7 mouse cellular contexts compared by ENCODE assay signal in genomic region chr9:22116086-22116485, GRCm38 (mm10). TPM values are rescaled to one million over a fixed set of nuclear protein-coding genes. Genes with fewer than 3 reads are reported as not detected.
DNase-seq lines count a peak whose midpoint lies in the region; ATAC-seq and TF ChIP-seq lines count a peak whose summit lies in the region.

No protein-coding gene starts in this region.

- TF ChIP-seq POLR2A in bone marrow, adult 2 months (IDR thresholded peaks at IDR 0.05; ENCODE audit: borderline replicate concordance, control insufficient read depth, low read depth, low read length) = no peak

- no peaks in the 10 kb centered on the region; the same call in 1 of the 2 replicates for H3K36me3 ChIP-seq in forebrain, embryonic 11.5 days (ENCODE audit: control insufficient read depth, insufficient read depth, low read length)
- peaks cover 34% of the 10 kb centered on the region for H3K36me3 ChIP-seq in liver, embryonic 13.5 days
- peaks cover 6% of the 10 kb centered on the region; the same call in 1 of the 2 replicates for H3K36me3 ChIP-seq in stomach, postnatal 0 days (ENCODE audit: control insufficient read depth, insufficient read depth, low read length)

- DNase-seq in layer of hippocampus, adult 2 months (ENCODE audit: low spot score in 2 of 2) = no peak
- DNase-seq in layer of hippocampus, postnatal 25 days (ENCODE audit: extremely low spot score in 1 of 2, low spot score in 1 of 2) = no peak
- DNase-seq in forebrain, embryonic 11.5 days (ENCODE audit: low spot score) = no peak
- DNase-seq in liver, embryonic 13.5 days = no peak
- peak; percentile 51 for DNase-seq in stomach, postnatal 0 days (ENCODE audit: low spot score)
- DNase-seq in urinary bladder, adult 2 months (ENCODE audit: low spot score) = no peak

- no peaks in the 10 kb centered on the region for H3K27me3 ChIP-seq in forebrain, embryonic 11.5 days (ENCODE audit: control insufficient read depth, insufficient read depth, low read length)
- H3K27me3 ChIP-seq in liver, embryonic 13.5 days = no peaks in the 10 kb centered on the region
- no peaks in the 10 kb centered on the region for H3K27me3 ChIP-seq in stomach, postnatal 0 days (ENCODE audit: control insufficient read depth, insufficient read depth, low read length)

- H3K9me3 ChIP-seq in forebrain, embryonic 11.5 days (ENCODE audit: control insufficient read depth, low read length) = no peaks in the 10 kb centered on the region
- no peaks in the 10 kb centered on the region for H3K9me3 ChIP-seq in liver, embryonic 13.5 days (replicated peaks)
- H3K9me3 ChIP-seq in stomach, postnatal 0 days (ENCODE audit: control insufficient read depth, low read length) = no peaks in the 10 kb centered on the region

- H3K4me1 ChIP-seq in bone marrow, adult 2 months (ENCODE audit: control insufficient read depth, insufficient read depth, low read length) = peaks cover 6% of the 10 kb centered on the region
- H3K4me1 ChIP-seq in forebrain, embryonic 11.5 days (replicated peaks; ENCODE audit: control insufficient read depth, insufficient read depth, low read length) = peaks cover 5% of the 10 kb centered on the region
- peaks cover 47% of the 10 kb centered on the region for H3K4me1 ChIP-seq in liver, embryonic 13.5 days (replicated peaks)
- no peaks in the 10 kb centered on the region for H3K4me1 ChIP-seq in stomach, postnatal 0 days (replicated peaks; ENCODE audit: control insufficient read depth, insufficient read depth)

- TF ChIP-seq EP300 in stomach, postnatal 0 days (optimal IDR thresholded peaks at IDR 0.05) = no peak

- H3K4me3 ChIP-seq in layer of hippocampus, adult 2 months = peak overlapping the region; percentile 76
- peak overlapping the region; percentile 75 for H3K4me3 ChIP-seq in bone marrow, adult 2 months (replicated peaks; ENCODE audit: control insufficient read depth, low read depth, low read length)
- H3K4me3 ChIP-seq in forebrain, embryonic 11.5 days (ENCODE audit: low read depth, low read length) = peak overlapping the region; percentile 92
- peak overlapping the region; percentile 92 for H3K4me3 ChIP-seq in liver, embryonic 13.5 days (replicated peaks)
- peak overlapping the region; percentile 84 for H3K4me3 ChIP-seq in stomach, postnatal 0 days (ENCODE audit: low read depth, low read length)

- H3K27ac ChIP-seq in layer of hippocampus, adult 2 months = no peak overlapping the region
- H3K27ac ChIP-seq in bone marrow, adult 2 months (ENCODE audit: control insufficient read depth, insufficient read depth, low read depth, low read length, poor library complexity) = no peak overlapping the region
- H3K27ac ChIP-seq in forebrain, embryonic 11.5 days (ENCODE audit: low read depth, low read length) = no peak overlapping the region
- H3K27ac ChIP-seq in liver, embryonic 13.5 days = peak overlapping the region; percentile 82; the same call in 1 of the 2 replicates
- H3K27ac ChIP-seq in stomach, postnatal 0 days (replicated peaks) = 0 out of 2 replicates have a peak overlapping the region, but pooled peaks have one; percentile 80

- peak overlapping the region; percentile 83 for H3K9ac ChIP-seq in forebrain, embryonic 11.5 days (ENCODE audit: low read length)
- H3K9ac ChIP-seq in liver, embryonic 13.5 days = peak overlapping the region; percentile 89
- peak overlapping the region; percentile 88 for H3K9ac ChIP-seq in stomach, postnatal 0 days (ENCODE audit: low read length)

- peak overlapping the region; percentile 85 for H3K4me2 ChIP-seq in forebrain, embryonic 11.5 days (ENCODE audit: low read depth, low read length, severe bottlenecking)
- H3K4me2 ChIP-seq in liver, embryonic 13.5 days = peak overlapping the region; percentile 92
- H3K4me2 ChIP-seq in stomach, postnatal 0 days (replicated peaks; ENCODE audit: low read depth) = peak overlapping the region; percentile 86

- no peak for TF ChIP-seq CTCF in layer of hippocampus, adult 2 months (conservative IDR thresholded peaks at IDR 0.05)
- no peak for TF ChIP-seq CTCF in bone marrow, adult 2 months (IDR thresholded peaks at IDR 0.05; ENCODE audit: control insufficient read depth, insufficient read depth, low read length)
- TF ChIP-seq CTCF in stomach, postnatal 0 days (IDR thresholded peaks at IDR 0.05; ENCODE audit: low read depth) = no peak

- WGBS in bone marrow, adult 2 months = 30% methylated on average over 15 of the region's 15 CpGs
- 46% methylated on average over 15 of the region's 15 CpGs for WGBS in forebrain, embryonic 11.5 days
- WGBS in liver, embryonic 13.5 days (ENCODE audit: insufficient replicate concordance) = 26% methylated on average over 15 of the region's 15 CpGs
- WGBS in stomach, postnatal 0 days = 10% methylated on average over 15 of the region's 15 CpGs

- no peak for ATAC-seq in forebrain, embryonic 11.5 days (replicated peaks; ENCODE audit: low FRiP score)
- no peak for ATAC-seq in liver, embryonic 13.5 days (ENCODE audit: low read depth)
- no peak for ATAC-seq in stomach, postnatal 0 days (ENCODE audit: low FRiP score, low TSS enrichment)

RNA-seq across cellular contexts. Expression of gene Elof1, which starts 0.9 kb away (rescaled TPM):
- total RNA-seq in layer of hippocampus, adult 2 months (2021) = 10 to 100 TPM; 54.6 to 54.8 TPM
- total RNA-seq in layer of hippocampus, postnatal 25 days (2021) = 10 to 100 TPM; 53.1 to 57.9 TPM
- polyA plus RNA-seq in bone marrow, adult 2 months (2011; ENCODE audit: insufficient read depth, insufficient read length, low replicate concordance, missing spikeins) = 39.9 and 54.1 TPM in 2 replicates
- 205 and 233 TPM in 2 replicates for polyA plus RNA-seq in forebrain, embryonic 11.5 days (2014; fragmentation: Nextera tagmentation; extraction: Ambion mirVana)
- 103 and 109 TPM in 2 replicates for polyA plus RNA-seq in liver, embryonic 13.5 days (2015; fragmentation: Nextera tagmentation; extraction: Ambion mirVana)
- polyA plus RNA-seq in stomach, postnatal 0 days (2015; fragmentation: Nextera tagmentation; extraction: Ambion mirVana) = 119 TPM in 2 replicates
- polyA plus RNA-seq in urinary bladder, adult 2 months (2012; rRNA removed) = 74.8 and 97.4 TPM in 2 replicates

RNA-seq across cellular contexts. Expression of gene Cnn1, which starts 17.1 kb away (rescaled TPM):
- total RNA-seq in layer of hippocampus, adult 2 months (2021) = 1 to 10 TPM in 1 of 2 experiments, under 1 TPM in 1; 0.44 to 1.4 TPM
- 1 to 10 TPM in 1 of 2 experiments, under 1 TPM in 1; 0.32 to 1.2 TPM for total RNA-seq in layer of hippocampus, postnatal 25 days (2021)
- polyA plus RNA-seq in bone marrow, adult 2 months (2011; ENCODE audit: insufficient read depth, insufficient read length, low replicate concordance, missing spikeins) = not detected in 2 replicates
- polyA plus RNA-seq in forebrain, embryonic 11.5 days (2014; fragmentation: Nextera tagmentation; extraction: Ambion mirVana) = 1.00 and 1.2 TPM in 2 replicates
- polyA plus RNA-seq in liver, embryonic 13.5 days (2015; fragmentation: Nextera tagmentation; extraction: Ambion mirVana) = 1.9 and 3.6 TPM in 2 replicates
- 851 and 1,082 TPM in 2 replicates for polyA plus RNA-seq in stomach, postnatal 0 days (2015; fragmentation: Nextera tagmentation; extraction: Ambion mirVana)
- polyA plus RNA-seq in urinary bladder, adult 2 months (2012; rRNA removed) = 3,917 and 4,778 TPM in 2 replicates

RNA-seq across cellular contexts. Expression of gene Acp5, which starts 19.4 kb away (rescaled TPM):
- total RNA-seq in layer of hippocampus, adult 2 months (2021) = under 1 TPM; 0.27 to 0.69 TPM
- total RNA-seq in layer of hippocampus, postnatal 25 days (2021) = under 1 TPM; 0.54 to 0.91 TPM
- polyA plus RNA-seq in bone marrow, adult 2 months (2011; ENCODE audit: insufficient read depth, insufficient read length, low replicate concordance, missing spikeins) = 89.7 and 103 TPM in 2 replicates
- polyA plus RNA-seq in forebrain, embryonic 11.5 days (2014; fragmentation: Nextera tagmentation; extraction: Ambion mirVana) = 17.8 and 20.7 TPM in 2 replicates
- polyA plus RNA-seq in liver, embryonic 13.5 days (2015; fragmentation: Nextera tagmentation; extraction: Ambion mirVana) = 184 and 187 TPM in 2 replicates
- 41.5 and 42.9 TPM in 2 replicates for polyA plus RNA-seq in stomach, postnatal 0 days (2015; fragmentation: Nextera tagmentation; extraction: Ambion mirVana)
- 24.0 and 35.7 TPM in 2 replicates for polyA plus RNA-seq in urinary bladder, adult 2 months (2012; rRNA removed)

RNA-seq across cellular contexts. Expression of gene Ecsit, which starts 30.8 kb away (rescaled TPM):
- total RNA-seq in layer of hippocampus, adult 2 months (2021) = 10 to 100 TPM; 44.7 to 47.2 TPM
- 10 to 100 TPM; 45.6 to 45.8 TPM for total RNA-seq in layer of hippocampus, postnatal 25 days (2021)
- polyA plus RNA-seq in bone marrow, adult 2 months (2011; ENCODE audit: insufficient read depth, insufficient read length, low replicate concordance, missing spikeins) = 10.4 and 18.7 TPM in 2 replicates
- 34.6 and 39.6 TPM in 2 replicates for polyA plus RNA-seq in forebrain, embryonic 11.5 days (2014; fragmentation: Nextera tagmentation; extraction: Ambion mirVana)
- polyA plus RNA-seq in liver, embryonic 13.5 days (2015; fragmentation: Nextera tagmentation; extraction: Ambion mirVana) = 33.4 and 34.2 TPM in 2 replicates
- 31.7 and 33.1 TPM in 2 replicates for polyA plus RNA-seq in stomach, postnatal 0 days (2015; fragmentation: Nextera tagmentation; extraction: Ambion mirVana)
- 39.4 and 40.3 TPM in 2 replicates for polyA plus RNA-seq in urinary bladder, adult 2 months (2012; rRNA removed)

RNA-seq across cellular contexts. Expression of gene Pigyl, which starts 40.6 kb away (rescaled TPM):
- total RNA-seq in layer of hippocampus, adult 2 months (2021) = 10 to 100 TPM; 49.0 to 50.5 TPM
- 10 to 100 TPM; 48.2 to 54.3 TPM for total RNA-seq in layer of hippocampus, postnatal 25 days (2021)
- 10.5 and 23.3 TPM in 2 replicates for polyA plus RNA-seq in bone marrow, adult 2 months (2011; ENCODE audit: insufficient read depth, insufficient read length, low replicate concordance, missing spikeins)
- 59.9 and 62.5 TPM in 2 replicates for polyA plus RNA-seq in forebrain, embryonic 11.5 days (2014; fragmentation: Nextera tagmentation; extraction: Ambion mirVana)
- 42.1 and 44.6 TPM in 2 replicates for polyA plus RNA-seq in liver, embryonic 13.5 days (2015; fragmentation: Nextera tagmentation; extraction: Ambion mirVana)
- polyA plus RNA-seq in stomach, postnatal 0 days (2015; fragmentation: Nextera tagmentation; extraction: Ambion mirVana) = 99.2 and 106 TPM in 2 replicates
- polyA plus RNA-seq in urinary bladder, adult 2 months (2012; rRNA removed) = 84.1 and 92.9 TPM in 2 replicates

Comparison
In these comparisons a context has a peak if more than half of its experiments do, and no peak if none do; other contexts are left out.
1. H3K27ac ChIP-seq: peak in liver, embryonic 13.5 days (single experiment) and stomach, postnatal 0 days (single experiment); none in layer of hippocampus, adult 2 months (single experiment), bone marrow, adult 2 months (single experiment) and forebrain, embryonic 11.5 days (single experiment).
2. RNA of gene Cnn1, which starts 17.1 kb away (polyA plus RNA-seq): 3,917 to 4,778 TPM in urinary bladder, adult 2 months and 851 to 1,082 TPM in stomach, postnatal 0 days; 1.9 to 3.6 TPM in liver, embryonic 13.5 days, 1.00 to 1.2 TPM in forebrain, embryonic 11.5 days and not detected in bone marrow, adult 2 months; every median in the first group is over 100 times any median in the second.
3. Peak in every context shown above with its lines, with median percentiles within 50 percentile points of each other: H3K4me3 ChIP-seq, H3K4me2 ChIP-seq and H3K9ac ChIP-seq.